Mouse (Mus musculus): Measurements from ENCODE around the gene Usp50. TPM values are rescaled to one million over a fixed set of nuclear protein-coding genes. Genes with fewer than 3 reads are reported as not detected.

The Usp50 gene
- total RNA-seq, 2 experiments from 2014 or later = 2.9 to 3.2 TPM

DNA sequence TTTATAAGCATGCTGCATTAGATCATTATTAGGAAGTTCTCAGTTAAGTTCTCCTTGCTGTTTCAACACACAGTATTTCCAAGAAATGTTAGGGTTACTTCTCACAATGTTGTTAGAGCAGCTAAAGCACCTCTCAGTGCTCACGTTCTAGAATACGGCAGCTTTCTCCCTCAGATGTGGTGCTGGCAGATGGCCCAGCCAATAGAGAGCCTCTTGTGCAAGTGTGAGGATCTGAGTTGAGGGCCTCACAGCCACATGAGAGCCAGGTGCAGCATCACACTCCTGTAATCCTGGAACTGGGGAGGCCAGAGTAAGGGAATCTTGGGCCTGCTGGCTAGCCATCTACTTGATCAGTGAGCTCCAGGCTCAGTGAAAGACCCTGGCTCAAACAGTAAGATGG is 43.0 kb downstream of the Usp50 start:
- DNase-seq = no peak

DNA sequence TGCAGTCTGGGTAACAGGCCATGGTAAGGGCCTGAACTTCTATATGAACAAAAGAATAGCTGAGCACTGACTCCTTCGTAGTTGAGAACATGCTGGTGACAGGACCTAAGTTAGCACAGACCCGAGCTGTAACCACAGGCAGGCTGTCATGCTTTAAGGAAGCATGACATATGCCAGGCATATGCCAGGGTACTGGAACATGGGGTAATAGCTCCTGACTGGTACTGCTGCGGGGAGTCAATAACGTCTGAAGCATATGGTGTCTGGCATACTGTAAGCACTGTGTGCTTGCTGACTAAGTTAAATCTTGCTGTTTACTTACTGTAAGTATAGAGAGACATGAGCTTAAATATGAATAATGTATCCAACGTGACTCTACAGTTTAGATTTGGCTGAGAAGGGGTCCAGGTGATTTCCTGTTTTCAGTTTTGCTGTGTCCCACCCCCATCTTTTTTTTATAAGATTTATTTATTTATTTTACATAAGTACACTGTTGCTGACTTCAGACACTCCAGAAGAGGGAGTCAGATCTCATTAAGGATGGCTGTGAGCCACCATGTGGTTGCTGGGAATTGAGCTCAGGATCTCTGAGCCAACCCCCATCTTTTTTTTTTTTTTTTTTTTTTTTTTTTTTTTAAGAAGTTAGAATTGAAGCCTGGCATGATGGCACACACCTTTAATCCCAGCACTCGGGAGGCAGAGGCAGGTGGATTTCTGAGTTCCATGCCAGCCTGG is 47.8 kb downstream of the Usp50 start:
- DNase-seq = peak; percentile 26 to 41

DNA sequence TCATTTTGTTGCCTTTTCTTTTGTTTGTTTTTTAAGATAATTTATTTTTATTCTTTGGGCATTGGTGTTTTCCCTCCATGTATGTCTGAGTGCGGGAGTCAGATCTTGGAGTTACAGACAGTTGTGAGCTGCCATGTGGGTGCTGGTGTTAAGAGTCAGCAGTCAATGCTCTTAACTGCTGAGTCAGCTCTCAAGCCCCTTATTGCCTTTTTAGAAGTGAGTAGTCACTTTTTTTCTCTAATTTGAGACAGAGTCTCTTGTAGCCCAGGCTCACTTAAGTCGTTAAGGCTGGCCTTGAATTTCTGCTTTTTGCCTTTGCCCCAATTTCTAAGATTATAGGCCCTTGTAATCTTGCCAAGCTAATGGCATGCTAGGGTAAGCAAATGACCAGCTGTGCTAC is 52.8 kb downstream of the Usp50 start:
- no peak for DNase-seq

DNA sequence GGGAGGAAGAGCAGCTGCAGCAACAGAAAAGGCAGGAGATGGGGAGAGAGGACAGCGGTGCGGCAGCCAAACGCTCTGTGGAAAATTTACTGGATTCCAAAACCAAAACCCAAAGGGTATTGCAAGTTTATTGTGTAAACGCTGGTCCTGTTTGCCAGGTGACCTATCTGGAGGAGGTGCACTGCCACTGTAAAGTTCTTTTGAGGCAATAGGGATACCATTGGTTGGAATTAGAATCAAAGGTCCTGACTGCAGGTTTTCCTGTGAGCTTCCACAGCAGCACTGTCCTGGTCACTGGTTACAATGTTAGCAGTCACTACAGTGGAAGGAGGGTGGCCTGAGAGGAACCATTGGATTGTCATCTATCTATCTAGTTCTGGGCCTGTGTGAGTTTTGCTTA is 54.1 kb downstream of the Usp50 start:
- DNase-seq = no peak

DNA sequence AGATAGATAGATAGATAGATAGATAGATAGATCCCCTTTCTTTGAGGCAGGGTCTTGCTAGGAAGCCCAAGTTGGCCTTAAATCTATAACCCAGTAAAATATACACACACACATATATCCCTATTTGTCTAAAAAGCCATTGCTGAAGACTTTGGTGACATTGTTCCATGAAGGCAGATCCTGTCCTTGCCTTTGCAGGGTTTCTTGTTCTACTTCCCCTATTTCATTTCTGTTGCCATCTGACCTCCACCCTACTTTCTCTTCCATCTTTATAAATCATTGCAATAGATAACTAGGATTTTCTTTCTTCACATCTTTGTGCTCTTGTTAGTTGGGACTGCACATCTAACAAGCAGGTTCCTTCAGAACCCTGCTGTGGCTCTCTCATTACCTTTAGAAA is 70.3 kb downstream of the Usp50 start:
- DNase-seq = no peak

DNA sequence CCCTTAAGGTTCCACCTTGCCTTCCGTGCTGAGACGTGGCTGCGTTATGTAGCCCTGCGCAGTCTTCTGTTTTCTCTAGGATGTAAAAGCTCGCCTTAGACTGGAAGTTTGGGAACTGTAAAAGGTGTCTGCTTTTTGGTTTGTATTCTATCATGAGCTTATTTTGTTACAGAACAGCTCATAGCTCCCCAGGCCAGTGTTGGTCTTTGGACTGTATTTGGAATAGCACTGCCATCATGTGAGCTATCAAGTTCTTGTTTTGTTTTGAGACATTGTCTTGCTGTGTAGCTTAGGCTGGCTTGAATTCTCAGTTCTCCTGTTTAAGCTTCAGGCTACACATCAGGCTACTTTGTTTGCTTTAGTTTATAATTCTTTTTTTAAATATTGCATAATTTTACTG is 70.7 kb downstream of the Usp50 start:
- DNase-seq = no peak

DNA sequence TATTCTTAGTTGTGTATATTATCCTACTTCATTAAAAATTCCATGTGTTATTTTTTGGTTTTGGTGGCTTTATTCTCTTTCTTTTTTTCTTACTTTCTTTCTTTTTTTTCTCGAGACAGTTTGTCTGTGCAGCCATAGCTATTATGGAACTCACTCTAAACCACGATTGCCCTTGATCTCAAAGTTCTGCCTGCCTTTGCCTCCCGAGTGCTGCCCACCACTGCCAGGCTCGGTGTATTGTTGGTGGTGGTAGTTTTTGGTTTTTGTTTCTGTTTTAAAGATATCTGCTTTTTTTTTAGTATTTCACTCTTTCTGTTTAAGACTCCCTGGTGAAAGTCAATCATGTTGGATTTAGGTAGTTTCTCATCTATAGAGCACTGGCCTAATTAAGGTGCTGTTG is 74.9 kb downstream of the Usp50 start:
- no peak for DNase-seq

DNA sequence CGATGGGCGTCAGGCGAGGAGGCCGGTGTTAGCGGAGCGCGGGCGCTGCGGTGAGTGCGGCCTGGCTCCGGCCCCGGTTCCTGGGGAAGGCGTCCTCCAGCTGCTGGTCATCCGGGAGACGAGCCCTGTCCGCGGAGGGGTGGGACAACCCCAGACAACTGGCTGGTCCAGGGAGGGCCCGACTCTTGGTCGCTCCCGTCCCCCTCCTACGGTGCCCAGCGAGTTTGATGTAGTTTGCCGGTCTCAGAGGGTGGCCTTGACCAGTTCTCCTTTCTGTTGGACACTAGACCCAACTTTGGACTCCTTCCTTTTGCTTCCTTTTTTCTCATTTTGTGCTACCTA is 75.9 kb downstream of the Usp50 start:
- no peak for DNase-seq

DNA sequence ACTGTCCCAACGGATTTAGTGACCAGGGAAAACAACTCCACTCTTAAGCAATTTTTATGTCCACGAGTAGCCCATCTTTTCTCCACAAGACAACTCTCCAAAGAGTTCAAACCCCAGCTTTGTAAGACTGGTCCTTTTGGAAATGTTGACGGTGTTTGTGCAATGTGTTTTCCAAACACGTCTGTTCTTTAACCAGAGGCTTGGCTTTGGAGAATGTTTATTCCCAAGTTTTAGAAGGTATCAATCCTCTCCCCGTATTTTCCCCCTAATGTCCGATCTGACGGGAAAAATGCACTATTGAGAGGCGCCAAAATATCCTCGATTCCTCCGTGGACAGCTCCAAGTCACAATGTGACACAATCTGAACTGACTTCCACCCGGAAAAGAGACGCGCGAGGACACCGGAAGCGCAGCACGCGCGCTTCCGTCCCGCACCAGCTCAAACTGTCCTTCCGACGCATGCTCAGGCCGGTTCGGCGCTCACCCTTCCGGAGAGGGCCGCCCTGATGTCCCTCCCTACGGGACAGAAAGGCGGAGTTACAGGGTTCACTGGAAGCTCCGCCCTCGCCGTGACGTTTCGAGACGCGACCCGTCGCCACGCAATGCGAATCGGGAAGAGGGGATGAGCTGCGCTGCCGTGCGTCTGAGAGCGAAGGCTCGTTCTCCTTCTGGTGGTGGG is 76.4 kb downstream of the Usp50 start, which contains the start of gene Usp8:
Gene Usp8 (plus strand): TSS at position 570 of the 679 bp plus-strand sequence.
- peak; percentile 98 to 99 for DNase-seq

DNA sequence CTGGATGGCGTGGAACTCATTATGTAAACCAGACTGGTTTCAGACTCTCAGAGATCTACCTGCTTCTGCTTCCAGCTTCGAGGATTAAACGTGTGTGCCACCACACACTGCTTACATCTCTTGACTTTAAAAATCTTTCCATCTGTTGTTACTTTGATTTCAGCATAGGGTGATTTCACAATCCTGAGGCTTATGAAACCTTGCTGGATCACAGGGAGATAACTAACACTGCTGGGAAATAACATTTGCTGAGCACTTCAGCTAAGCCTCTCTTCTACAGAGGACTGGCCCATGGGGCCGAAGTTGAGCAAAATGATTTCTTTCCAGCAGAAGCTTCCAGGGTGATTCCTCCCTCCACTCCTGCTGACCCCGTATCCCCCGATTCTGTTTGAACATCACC is 88.0 kb downstream of the Usp50 start:
- no peak for DNase-seq

DNA sequence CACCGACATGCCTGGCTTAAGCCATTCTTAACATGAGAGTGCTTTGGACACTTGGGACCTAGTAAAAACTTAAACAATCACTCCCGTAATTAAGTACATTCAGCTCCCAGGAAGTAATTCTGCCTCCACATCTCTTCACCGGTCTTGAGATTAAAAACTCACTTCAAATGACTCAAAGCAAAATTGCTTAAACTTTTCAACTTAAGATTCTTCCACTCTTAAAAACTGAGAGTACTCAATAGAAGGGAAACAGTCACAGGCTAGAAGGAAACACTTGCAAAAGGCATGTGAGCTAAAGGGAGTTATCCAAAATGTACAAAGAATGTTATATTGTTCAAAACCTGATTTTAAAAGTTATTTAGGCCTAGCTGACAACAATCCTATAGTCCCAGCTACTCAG is 92.0 kb downstream of the Usp50 start:
- DNase-seq = no peak

DNA sequence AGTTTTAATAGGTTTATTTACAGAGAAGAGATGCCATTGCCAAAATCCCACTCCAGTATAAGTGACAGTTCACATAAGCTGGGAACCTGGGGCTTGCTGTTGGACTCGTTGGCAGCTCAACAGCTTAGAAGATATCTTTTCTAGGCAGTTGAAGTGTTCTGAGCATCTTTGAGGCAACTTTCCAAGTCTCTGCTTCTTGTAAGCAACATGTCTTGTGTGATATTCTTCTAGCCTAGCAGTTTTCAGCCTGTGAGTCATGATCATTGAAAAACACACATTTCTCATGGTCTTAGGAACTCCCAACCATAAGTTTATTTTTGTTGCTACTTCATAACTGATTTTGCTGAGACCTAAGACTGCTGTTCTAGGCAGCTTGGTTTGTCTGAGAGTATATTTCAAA is 100.3 kb downstream of the Usp50 start:
- no peak for DNase-seq

DNA sequence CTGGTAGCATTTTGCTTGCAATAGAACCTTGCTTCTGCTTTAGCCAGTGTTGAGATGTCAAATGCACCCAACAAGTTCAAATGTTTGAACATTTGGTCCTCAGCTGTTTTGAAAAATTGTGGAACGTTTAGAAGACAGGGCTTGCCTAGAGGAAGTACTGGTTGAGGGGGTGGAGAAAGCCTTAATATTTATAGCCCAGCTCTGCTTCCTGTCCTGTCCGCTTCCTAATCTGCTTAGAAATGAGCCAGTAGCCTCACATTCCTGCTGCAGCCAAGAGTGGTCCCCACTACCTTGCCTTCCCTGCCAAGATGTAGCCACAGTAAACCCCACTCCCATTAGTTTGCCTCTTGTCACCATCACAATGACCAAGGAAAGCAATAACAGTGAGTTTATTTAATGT is 100.9 kb downstream of the Usp50 start:
- no peak for DNase-seq

DNA sequence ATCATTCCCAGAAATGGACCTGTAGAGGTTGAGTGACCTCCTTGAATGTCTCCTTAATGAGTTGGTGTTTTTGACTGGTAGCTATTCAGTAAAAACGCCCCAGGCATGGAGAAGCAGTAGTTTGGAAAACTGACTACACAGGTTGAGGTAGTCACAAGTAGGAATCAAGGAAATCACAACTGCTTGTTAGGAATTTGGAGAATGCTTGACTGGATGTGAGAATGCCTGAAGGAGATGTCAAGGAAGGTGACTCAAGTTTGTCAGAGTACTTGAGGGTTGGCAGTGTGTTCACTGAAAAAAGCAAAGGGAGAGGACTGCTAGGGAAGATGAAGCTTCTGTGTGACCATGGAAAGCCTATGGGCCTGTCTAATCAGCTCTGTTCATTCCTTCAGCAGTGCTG is 105.9 kb downstream of the Usp50 start:
- no peak for DNase-seq

DNA sequence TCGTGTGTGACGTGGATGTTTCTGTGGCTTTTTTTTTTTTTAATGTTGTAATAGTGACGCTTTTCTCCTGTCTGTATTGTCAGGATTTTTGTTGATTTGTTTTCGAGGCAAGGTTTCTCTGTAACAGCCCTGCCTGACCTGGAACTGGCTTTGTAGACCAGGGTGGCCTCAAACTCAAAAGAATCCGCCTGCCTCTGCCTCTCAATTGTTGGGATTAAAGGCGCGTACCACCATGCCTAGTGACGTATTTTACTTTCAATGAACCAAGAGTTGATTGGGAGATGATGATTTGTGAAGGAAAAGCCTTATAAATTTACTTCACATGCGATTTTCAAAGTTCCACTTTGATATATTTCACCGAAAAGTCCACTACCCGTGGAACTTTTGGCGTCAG is 107.2 kb downstream of the Usp50 start, which contains the start of gene Gabpb1:
Gene Gabpb1 (minus strand): TSS at position 216 of the 394 bp plus-strand sequence.
- DNase-seq = no peak

DNA sequence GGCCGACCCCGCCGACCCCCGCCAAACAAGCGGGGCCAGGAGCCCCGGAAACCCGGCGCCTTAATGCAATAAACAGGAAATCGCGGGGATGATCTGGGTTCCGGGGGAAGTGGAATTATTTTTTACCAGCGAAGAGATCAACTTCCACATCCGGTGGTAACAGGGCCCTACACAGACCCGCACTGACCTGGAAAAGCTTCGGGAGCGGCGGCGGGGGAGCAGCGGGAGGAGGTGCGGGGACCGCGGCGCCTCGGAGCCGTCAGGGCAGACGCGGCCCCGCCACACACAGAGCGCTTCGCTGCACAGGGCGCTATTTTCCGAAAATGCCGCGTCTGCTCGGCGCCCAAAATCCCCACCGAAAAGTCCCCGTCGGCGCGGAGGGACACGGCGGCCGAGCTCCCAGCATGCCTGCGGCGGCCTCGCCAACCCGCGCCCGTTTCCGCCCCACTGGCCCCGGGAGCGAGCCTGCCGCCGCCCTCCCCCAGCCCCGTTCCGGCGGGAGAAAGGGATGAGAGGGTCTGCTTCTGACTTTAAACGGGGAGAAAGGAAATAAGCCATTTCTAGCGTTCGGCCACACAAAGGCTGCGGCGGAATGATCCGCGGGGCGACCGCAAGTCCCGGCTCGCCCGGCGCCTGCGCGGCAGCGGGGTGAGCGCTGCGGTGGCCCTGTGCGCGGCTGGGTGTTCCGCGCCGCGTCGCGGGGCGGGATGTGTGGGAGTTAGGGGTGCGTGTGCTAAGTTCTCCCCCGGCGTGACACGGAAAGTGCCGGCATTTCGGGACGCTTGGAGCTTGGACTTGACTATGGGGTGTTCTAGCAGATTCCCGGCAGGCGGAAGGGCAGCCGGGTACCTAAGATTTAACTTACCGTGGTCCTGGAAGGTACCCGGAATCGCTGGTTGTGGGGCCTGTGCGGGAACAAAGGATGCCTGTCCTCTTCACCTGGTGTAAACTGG is 107.8 kb downstream of the Usp50 start:
- peak; percentile 89 for DNase-seq

DNA sequence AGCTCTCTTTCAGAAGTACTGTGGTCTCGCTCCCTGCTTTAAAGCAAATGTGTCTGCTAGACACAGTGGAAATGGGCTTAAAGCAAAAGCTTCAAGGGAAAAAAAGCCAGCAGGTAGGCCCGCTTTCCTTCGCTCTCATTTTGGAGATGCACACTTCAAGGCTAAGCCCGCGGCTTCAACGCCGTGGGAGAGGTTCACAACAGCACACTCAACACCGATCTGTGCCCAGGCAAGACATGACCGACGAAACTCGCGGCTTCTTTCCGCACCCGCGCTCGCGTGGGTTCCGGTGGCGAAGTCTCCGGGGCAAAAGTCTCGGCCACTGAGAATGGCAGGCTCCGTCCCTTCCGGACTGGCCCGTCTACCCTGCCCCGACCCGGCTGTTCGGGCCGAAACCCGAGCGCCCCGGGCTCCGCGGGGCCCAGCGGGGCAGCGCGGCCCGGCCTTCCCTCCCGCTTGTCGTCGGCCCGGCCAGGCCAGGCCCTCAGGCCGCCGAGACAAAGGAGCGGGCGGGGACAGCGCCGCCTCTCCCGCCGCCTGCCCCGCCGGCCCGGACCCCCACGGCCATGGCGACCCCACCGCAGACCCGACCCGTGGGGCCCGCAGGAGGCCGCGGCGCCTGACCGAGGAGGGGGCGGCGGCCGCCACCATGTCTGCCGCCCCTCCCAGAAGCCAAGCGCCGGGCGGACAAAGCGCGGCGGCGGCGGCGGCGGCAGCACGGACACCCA is 108.7 kb downstream of the Usp50 start:
- peak in 1 of 2 experiments; percentile 37 for DNase-seq

DNA sequence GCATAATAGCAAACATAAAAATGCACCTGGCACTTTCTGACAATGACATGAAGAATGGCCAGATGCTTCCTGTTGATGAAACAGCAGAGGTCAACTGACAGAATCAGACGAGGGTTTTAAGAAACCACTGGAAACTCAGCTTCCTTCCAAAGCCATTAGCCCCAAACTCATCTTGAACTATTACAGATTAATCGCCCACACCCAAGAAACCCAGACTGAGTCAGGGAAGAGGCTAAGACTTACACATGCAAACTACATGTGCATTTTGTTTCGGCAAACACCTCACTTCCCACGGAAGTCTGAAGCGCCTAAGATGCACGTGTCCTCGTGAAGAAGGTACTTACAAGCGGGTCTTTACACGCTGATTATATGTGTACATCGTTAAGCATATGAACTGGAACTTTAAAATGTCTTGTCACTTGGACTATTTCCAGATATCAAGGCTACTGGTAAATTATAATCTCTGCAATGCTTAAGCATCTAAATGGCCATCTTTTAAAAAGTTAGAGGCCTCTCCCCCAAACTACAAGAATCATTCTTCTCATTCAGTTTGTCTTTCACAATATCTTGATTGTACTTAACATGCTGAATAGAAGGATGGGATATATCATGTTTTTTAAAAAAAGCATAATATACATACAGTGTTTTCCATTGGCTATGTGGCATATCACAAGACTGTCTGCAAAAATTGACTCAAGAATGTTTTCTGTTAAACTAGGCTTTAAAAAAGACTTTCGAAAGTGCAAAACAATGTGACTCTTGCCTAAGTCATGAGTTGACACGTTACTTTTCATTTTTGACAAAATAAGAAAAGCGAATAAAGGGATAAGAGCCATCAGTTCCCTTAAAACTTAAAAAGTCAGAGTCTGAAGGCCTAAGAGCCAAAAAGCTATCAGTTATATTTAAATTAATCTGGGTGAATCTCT is 109.7 kb downstream of the Usp50 start:
- no peak for DNase-seq

DNA sequence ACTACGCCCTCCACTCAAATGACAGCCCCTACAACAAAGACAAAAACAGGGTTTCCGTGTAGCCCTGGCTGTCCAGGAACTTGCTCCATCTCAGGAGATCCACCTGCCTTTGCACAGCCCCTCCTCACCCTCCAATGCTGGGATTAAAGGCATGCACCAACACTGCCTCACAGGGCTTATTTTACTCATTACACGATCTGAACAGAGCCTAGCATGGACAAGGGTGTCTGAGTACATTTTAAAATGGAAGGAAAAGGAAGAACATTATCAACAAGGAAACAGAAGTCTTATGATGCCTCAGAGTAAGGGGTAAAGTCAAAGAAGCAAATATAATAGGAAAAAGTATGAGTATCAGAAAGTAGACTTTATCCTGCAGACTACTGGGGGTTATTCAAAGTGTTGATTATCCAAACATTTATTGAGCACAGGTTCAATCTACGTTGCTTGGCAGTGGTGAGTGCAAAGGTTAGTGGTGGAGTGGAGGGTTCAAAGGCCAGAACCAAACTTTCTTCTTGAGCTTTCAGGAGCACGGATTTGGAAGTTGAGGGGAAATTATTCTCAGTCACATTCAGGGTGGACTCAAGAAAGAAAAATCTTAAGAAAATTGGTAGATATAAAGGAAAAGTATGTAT is 114.5 kb downstream of the Usp50 start:
- DNase-seq = no peak

DNA sequence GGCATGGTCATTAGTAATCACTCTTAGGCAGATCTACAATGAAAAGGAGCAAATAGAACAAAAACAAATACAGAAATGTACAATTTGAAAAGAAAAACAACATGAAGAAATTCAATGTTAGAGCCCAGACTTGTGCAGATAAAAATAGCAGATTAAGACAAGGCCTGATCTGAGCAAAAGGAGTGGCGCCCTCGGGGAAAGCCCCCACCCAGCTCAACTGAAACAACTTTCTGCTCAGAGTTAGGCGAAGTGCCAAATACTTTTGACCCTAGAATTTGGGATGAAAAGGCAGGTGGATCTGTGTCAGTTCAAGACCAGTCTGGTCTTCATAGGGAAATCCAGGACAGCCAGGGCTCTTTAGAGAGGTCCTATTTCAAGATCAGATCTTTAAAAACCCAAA is 117.3 kb downstream of the Usp50 start:
- DNase-seq = no peak

DNA sequence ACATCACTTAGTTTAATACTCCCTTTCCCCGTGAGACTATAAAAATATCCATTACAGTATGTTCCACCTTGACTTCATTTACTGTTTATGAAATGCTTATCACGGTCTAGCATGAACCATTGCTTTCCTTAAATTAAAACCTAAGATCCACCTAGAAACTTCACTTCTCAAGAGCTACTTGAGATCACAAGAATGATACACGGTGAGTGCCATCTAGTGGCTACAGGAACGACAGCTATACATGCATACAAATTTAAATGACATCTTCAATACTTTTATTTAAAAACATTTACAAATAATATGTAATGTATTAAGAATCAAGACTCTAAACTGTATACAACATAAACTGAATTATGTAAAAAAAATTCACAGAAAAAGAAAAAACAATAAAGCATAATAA is 119.8 kb downstream of the Usp50 start:
- DNase-seq = no peak
